Mouse (Mus musculus) intestine, postnatal 0 days (tissue): ENCODE data around the gene Pla2g4e. TPM values are rescaled to one million over a fixed set of nuclear protein-coding genes. Genes with fewer than 3 reads are reported as not detected.

Source experiments
- ATAC-seq: fragments of 200-750 bp; cut with Nextera tagmentation; 2 replicates; pipeline ENCODE4 v1.8.0; 2017; ENCODE audit warnings: mild to moderate bottlenecking, moderate TSS enrichment, moderate library complexity
- H3K27ac ChIP-seq: fragments of 300-500 bp; sonication (generic); 2 replicates; pipeline ENCODE4 v1.5.1; 2014; ENCODE audit warnings: mild to moderate bottlenecking, low read depth, low read length, moderate library complexity
- H3K27me3 ChIP-seq: fragments of 300-500 bp; sonication (generic); replicated peaks from 2 replicates; pipeline ENCODE4 v1.6.1; 2014; ENCODE audit warnings: low read length, mixed read lengths; ENCODE audit not compliant: control insufficient read depth, insufficient read depth
- H3K36me3 ChIP-seq: fragments of 300-500 bp; sonication (generic); 2 replicates; pipeline ENCODE4 v1.6.1; 2014; ENCODE audit warnings: mild to moderate bottlenecking, moderate library complexity; ENCODE audit not compliant: control insufficient read depth, insufficient read depth
- H3K4me1 ChIP-seq: fragments of 300-500 bp; sonication (generic); replicated peaks from 2 replicates; pipeline ENCODE4 v1.6.1; 2014; ENCODE audit warnings: antibody characterized with exemption, low read length, mixed read lengths; ENCODE audit not compliant: control insufficient read depth, insufficient read depth
- H3K4me2 ChIP-seq: fragments of 300-500 bp; sonication (generic); replicated peaks from 2 replicates; pipeline ENCODE4 v1.6.1; 2014; ENCODE audit warnings: low read depth, mild to moderate bottlenecking, moderate library complexity
- H3K4me3 ChIP-seq: fragments of 300-500 bp; sonication (generic); 2 replicates; pipeline ENCODE4 v1.5.1; 2014; ENCODE audit warnings: low read depth, low read length
- H3K9ac ChIP-seq: fragments of 300-500 bp; sonication (generic); 2 replicates; pipeline ENCODE4 v1.6.1; 2014; ENCODE audit warnings: mild to moderate bottlenecking, low read depth, low read length
- H3K9me3 ChIP-seq: fragments of 300-500 bp; sonication (generic); 2 replicates; pipeline ENCODE4 v1.6.1; 2016; ENCODE audit warnings: mixed run types; ENCODE audit not compliant: control insufficient read depth
- CTCF ChIP-seq: sonication (generic); IDR thresholded peaks from 2 replicates; pipeline ENCODE4 v1.5.1; 2016; ENCODE audit warnings: low read depth, mild to moderate bottlenecking, control low read depth, antibody characterized with exemption, moderate library complexity
- WGBS: fragments of 180-500 bp; shearing (Covaris S2); extraction: QIAGEN DNeasy Blood & Tissue Kit; methylation state at CpG from one replicate; pipeline ENCODE4 v1.1.7; 2014; 5-methylcytosine and 5-hydroxymethylcytosine counted together
- polyA plus RNA-seq: library from polyadenylated mRNA; unstranded; fragments of >200 nt; fragmentation: Nextera tagmentation; extraction: Ambion mirVana; gene quantifications from 2 replicates; pipeline ENCODE4 v1.2.1, GENCODE M21; 2015

The Pla2g4e gene
- polyA plus RNA-seq, 1 experiment from 2014 or later = 0.08 TPM

- 87% methylated on average over 5 of the region's 5 CpGs for WGBS
- Histone ChIP-seq H3K9me3 (no peaks in the 10 kb centered on the region), H3K4me1 (no peaks in the 10 kb centered on the region), H3K27me3 (no peaks in the 10 kb centered on the region), H3K4me3 (no peak overlapping the region), H3K36me3 (no peaks in the 10 kb centered on the region), H3K27ac (no peak overlapping the region), H3K9ac (no peak overlapping the region), H3K4me2 (no peak overlapping the region)
- no peak for TF ChIP-seq CTCF
- no peak for ATAC-seq
Observed at GRCm38 (mm10) chr2:120214600-120214999, 30.5 kb downstream of the Pla2g4e start.

DNA sequence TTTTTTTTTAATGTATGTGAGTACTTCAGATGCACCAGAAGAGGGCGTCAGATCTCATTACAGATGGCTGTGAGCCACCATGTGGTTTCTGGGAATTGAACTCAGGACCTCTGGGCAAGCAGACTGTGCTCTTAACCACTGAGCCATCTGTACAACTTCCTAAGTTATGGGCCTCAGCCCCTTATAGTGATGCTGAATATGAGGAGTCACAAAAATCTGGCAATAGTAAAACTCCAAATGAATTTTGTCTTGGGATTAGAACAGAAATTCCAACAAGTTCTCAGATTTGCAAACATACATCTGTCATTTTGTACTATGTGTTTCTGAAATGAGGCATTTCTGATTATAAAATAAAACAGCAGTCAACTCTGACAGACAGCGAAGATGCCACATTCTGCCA is 33.7 kb downstream of the Pla2g4e start:
- ATAC-seq = no peak
- Histone ChIP-seq H3K4me2 (no peak overlapping the region), H3K27me3 (no peaks in the 10 kb centered on the region), H3K27ac (no peak overlapping the region), H3K36me3 (no peaks in the 10 kb centered on the region), H3K4me3 (no peak overlapping the region), H3K9me3 (no peaks in the 10 kb centered on the region), H3K4me1 (no peaks in the 10 kb centered on the region), H3K9ac (no peak overlapping the region)
- 61% methylated on average over 2 of the region's 2 CpGs for WGBS
- TF ChIP-seq CTCF = no peak

- Histone ChIP-seq H3K4me2 (no peak overlapping the region), H3K4me3 (no peak overlapping the region), H3K27ac (no peak overlapping the region), H3K27me3 (no peaks in the 10 kb centered on the region), H3K36me3 (no peaks in the 10 kb centered on the region), H3K9me3 (no peaks in the 10 kb centered on the region), H3K4me1 (no peaks in the 10 kb centered on the region), H3K9ac (no peak overlapping the region)
- TF ChIP-seq CTCF = no peak
- WGBS = 30% methylated on average over 7 of the region's 7 CpGs
- no peak for ATAC-seq
Observed at GRCm38 (mm10) chr2:120207926-120208325, 37.2 kb downstream of the Pla2g4e start.

DNA sequence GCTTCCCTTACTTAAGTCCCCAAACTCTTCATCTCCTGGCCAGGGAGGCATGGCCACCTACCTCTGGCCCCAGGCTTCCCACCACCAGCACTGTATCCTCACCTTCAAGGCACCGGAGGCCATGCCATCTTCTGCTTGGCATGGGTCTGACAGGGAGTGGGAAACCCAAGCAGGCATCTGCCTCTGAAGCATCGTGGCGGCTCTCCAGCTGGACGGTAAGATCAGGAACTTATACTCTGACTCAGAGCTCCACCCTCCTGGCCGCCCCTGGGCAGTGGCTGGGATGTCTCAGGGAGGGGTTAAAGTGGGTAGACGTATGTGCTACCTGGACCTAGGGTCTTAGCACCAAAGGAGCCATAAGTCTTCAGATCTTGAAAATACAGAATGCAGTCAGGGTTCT is 38.1 kb downstream of the Pla2g4e start:
- no peak overlapping the region for H3K9ac ChIP-seq
- no peak overlapping the region for H3K4me2 ChIP-seq
- H3K4me3 ChIP-seq = no peak overlapping the region
- TF ChIP-seq CTCF = no peak
- no peaks in the 10 kb centered on the region for H3K9me3 ChIP-seq
- no peak for ATAC-seq
- H3K27me3 ChIP-seq = no peaks in the 10 kb centered on the region
- no peaks in the 10 kb centered on the region for H3K4me1 ChIP-seq
- WGBS = 75% methylated on average over 6 of the region's 6 CpGs
- H3K36me3 ChIP-seq = no peaks in the 10 kb centered on the region
- no peak overlapping the region for H3K27ac ChIP-seq

GRCm38 (mm10) chr2:120203742-120204141 is 41.4 kb downstream of the Pla2g4e start:
- Histone ChIP-seq H3K4me2 (no peak overlapping the region), H3K9ac (no peak overlapping the region), H3K9me3 (no peaks in the 10 kb centered on the region), H3K4me3 (no peak overlapping the region), H3K4me1 (no peaks in the 10 kb centered on the region), H3K27me3 (no peaks in the 10 kb centered on the region), H3K27ac (no peak overlapping the region), H3K36me3 (no peaks in the 10 kb centered on the region)
- TF ChIP-seq CTCF = no peak
- no peak for ATAC-seq
- 60% methylated on average over 3 of the region's 3 CpGs for WGBS

DNA sequence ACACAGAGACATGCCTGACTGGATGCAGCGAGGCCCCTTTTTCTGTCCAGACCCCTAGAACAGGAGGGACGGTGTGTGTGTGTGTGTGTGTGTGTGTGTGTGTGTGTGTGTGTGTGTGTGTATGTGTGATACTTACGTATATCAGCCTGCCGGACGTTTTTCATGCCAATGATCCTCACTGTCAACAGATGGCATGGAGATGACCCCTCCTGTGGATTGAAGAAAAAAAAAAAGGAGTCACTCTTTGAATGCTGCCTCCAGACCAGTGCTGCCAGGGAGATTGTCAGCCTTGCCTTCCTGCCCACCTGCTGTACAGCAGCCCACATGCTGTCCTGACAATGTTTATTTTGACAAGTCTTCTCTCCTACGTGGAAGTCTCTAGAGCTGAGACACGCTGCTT is 45.1 kb downstream of the Pla2g4e start:
- no peaks in the 10 kb centered on the region for H3K27me3 ChIP-seq
- ATAC-seq = no peak
- no peak overlapping the region for H3K4me2 ChIP-seq
- H3K36me3 ChIP-seq = no peaks in the 10 kb centered on the region
- no peaks in the 10 kb centered on the region for H3K4me1 ChIP-seq
- WGBS = 68% methylated on average over 7 of the region's 7 CpGs
- no peak overlapping the region for H3K9ac ChIP-seq
- no peak overlapping the region for H3K27ac ChIP-seq
- H3K9me3 ChIP-seq = no peaks in the 10 kb centered on the region
- H3K4me3 ChIP-seq = no peak overlapping the region
- TF ChIP-seq CTCF = no peak

DNA sequence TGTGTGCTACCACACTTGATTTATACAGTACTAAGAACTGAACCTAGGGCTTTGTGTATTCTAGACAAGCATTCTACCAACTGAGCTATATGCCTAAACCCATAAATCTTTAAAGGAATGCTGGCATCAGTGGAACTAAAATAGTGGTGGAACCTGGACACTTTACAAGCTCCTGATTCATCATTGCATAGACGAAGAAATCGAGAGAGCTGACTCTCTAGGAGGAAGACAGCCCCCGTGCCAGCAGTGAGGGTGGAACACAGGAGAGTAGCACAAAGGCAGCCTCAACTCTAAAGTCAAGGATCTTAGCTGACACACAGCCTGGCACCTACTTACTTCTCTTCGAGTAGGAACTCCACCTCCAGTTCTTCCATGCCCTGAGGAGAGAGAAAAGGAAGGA is 57.0 kb downstream of the Pla2g4e start:
- H3K27me3 ChIP-seq = no peaks in the 10 kb centered on the region
- 81% methylated on average over 4 of the region's 4 CpGs for WGBS
- H3K4me3 ChIP-seq = no peak overlapping the region
- no peaks in the 10 kb centered on the region for H3K9me3 ChIP-seq
- no peaks in the 10 kb centered on the region for H3K36me3 ChIP-seq
- H3K4me1 ChIP-seq = no peaks in the 10 kb centered on the region
- no peak for TF ChIP-seq CTCF
- no peak overlapping the region for H3K9ac ChIP-seq
- H3K27ac ChIP-seq = no peak overlapping the region
- H3K4me2 ChIP-seq = no peak overlapping the region
- ATAC-seq = no peak
